ENCODE assay signal across 8 mouse cellular contexts in the genomic region with DNA sequence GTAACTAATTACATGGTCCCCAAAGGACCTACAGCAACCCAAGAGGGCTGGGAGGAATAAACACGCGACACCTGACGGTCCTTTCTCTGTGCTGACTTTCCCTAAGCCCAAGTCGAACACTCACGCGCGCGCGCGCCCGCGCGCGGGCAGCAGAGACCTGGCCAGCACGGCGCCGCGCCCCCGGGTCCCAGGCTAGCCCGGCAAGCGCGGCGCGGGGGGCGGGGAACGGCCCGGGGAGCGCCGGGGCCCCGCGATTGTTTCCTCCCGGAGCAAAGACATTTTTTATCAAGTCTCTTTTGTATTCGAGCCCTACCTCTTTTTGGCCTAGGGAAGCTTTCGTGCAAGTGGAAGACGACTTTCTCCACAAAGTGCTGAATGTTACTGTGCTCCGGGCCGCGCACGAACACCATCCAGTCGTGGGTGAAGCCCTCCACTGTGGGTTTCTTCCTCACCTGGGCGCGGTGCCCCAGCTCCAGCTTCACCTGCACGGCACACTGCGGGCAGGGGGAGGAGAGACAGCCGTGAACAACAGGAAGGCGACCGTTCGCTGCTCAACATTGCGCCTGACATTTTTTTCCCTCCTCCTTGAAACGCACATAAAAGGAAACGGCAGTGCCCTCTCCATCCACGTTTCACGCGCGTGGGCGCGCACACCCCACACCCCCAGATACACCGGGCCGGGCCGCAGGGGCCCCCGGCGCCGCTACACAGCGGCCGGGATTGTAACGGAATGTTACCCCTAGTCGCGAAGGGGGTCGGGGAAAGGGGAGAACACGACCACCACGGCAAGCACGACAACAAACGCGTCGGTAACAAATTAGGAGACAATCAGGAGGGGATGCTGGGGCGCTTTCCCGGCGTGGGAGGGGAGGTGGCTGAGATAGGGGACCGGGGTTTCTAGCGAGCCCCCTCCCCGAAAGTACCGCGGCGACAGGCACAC. TPM values are rescaled to one million over a fixed set of nuclear protein-coding genes. Genes with fewer than 3 reads are reported as not detected.
DNase-seq lines count a peak whose midpoint lies in the region; ATAC-seq lines count a peak whose summit lies in the region.

No protein-coding gene starts in this region.

- peak overlapping the region; percentile 97 for H3K27ac ChIP-seq in limb, embryonic 11.5 days (replicated peaks; ENCODE audit: low read depth, low read length)

- no peaks in the 10 kb centered on the region for H3K9me3 ChIP-seq in limb, embryonic 11.5 days (ENCODE audit: control insufficient read depth, low read length)

- H3K4me2 ChIP-seq in limb, embryonic 11.5 days (ENCODE audit: low read depth, severe bottlenecking) = peak overlapping the region; percentile 80

- under 1% methylated on average over 84 of the region's 84 CpGs for WGBS in limb, embryonic 11.5 days

- H3K4me1 ChIP-seq in limb, embryonic 11.5 days (ENCODE audit: control insufficient read depth, insufficient read depth, low read length) = peaks cover 10% of the 10 kb centered on the region

- DNase-seq in ZHBTc4 (ENCODE audit: low read depth, low spot score) = peak; percentile 52
- DNase-seq in cerebellum, adult 9-10 months = peak; percentile 65
- peak; percentile 19 to 47 for DNase-seq in frontal cortex, postnatal 10 days (ENCODE audit: low spot score in 2 of 2)
- peak; percentile 78 for DNase-seq in induced T-regulatory cell, adult 2 months (ENCODE audit: low read depth)
- DNase-seq in limb, embryonic 11.5 days (ENCODE audit: low spot score) = peak; percentile 71
- peak; percentile 62 for DNase-seq in mesoderm, embryonic 11.5 days (ENCODE audit: low read depth, low spot score)
- peak; percentile 24 for DNase-seq in spleen, adult 12 weeks (ENCODE audit: low spot score)

- H3K4me3 ChIP-seq in limb, embryonic 11.5 days (ENCODE audit: low read depth, low read length) = peak overlapping the region; percentile 76

- H3K36me3 ChIP-seq in limb, embryonic 11.5 days (ENCODE audit: control insufficient read depth, insufficient read depth, low read length) = 0 out of 2 replicates have a peak, but pooled peaks cover 2% of the 10 kb centered on the region

- no peak for ATAC-seq in limb, embryonic 11.5 days (ENCODE audit: insufficient number of reproducible peaks, low FRiP score, low TSS enrichment, low read depth)
- no peak for ATAC-seq in monocyte, adult 5-6 weeks (replicated peaks; ENCODE audit: insufficient number of reproducible peaks, low FRiP score, low TSS enrichment, poor library complexity, severe bottlenecking)

- H3K27me3 ChIP-seq in limb, embryonic 11.5 days (ENCODE audit: control insufficient read depth, insufficient read depth, low read length) = no peaks in the 10 kb centered on the region

- peak overlapping the region; percentile 92 for H3K9ac ChIP-seq in limb, embryonic 11.5 days (ENCODE audit: low read length)

RNA-seq across cellular contexts. Expression of gene Mllt3, which starts 1.7 kb away (rescaled TPM):
- 60.0 and 63.5 TPM in 2 replicates for polyA plus RNA-seq in limb, embryonic 11.5 days (2014; fragmentation: Nextera tagmentation; extraction: Ambion mirVana)
- 13.2 to 52.2 TPM (median 41.9 TPM) in 3 replicates for total RNA-seq in monocyte, adult 5-6 weeks (2017)

Comparison
In these comparisons a context has a peak if more than half of its experiments do, and no peak if none do; other contexts are left out.
1. DNase-seq: peak in every context shown above with its lines; median percentile 78 in induced T-regulatory cell, adult 2 months; 71 in limb, embryonic 11.5 days; 65 in cerebellum, adult 9-10 months; 62 in mesoderm, embryonic 11.5 days; 52 in ZHBTc4; 33 in frontal cortex, postnatal 10 days; 24 in spleen, adult 12 weeks.